Mouse (Mus musculus) adrenal gland (tissue): ENCODE measurements around the gene Lrrn2.

Experiments used
- intact Hi-C: fragments of 180-260 bp; cut with DNase I; formaldehyde crosslinking; loops from one replicate; pipeline ENCODE4 v1.15.1; 2025
- long read RNA-seq, 2 experiments: library from polyadenylated mRNA; unstranded; transcript quantifications; one replicate each; pipeline ENCODE4 v2.0.0; 2020; ENCODE audit warnings: borderline replicate concordance in 1 of 2; ENCODE audit not compliant: insufficient replicate concordance in 1 of 2

Gene Lrrn2
- long read RNA-seq, experiment 1, partial matches to known transcripts, result 0 of 9 reads
- long read RNA-seq, experiment 1, other reads (novel, unspliced or antisense), result 6 of 9 reads
- long read RNA-seq, experiment 2, partial matches to known transcripts, result 0 of 2 reads
- long read RNA-seq, experiment 2, other reads (novel, unspliced or antisense), result 2 of 2 reads

GRCm38 (mm10) chr1:132880161-132881005, at the start of gene Lrrn2:
TSS of gene Lrrn2 (plus strand) at chr1:132880273.
- intact Hi-C loops, result loop anchor here (5.0 kb wide), 1 partner anchor 87 kb away; no protein-coding TSS in a partner anchor

GRCm38 (mm10) chr1:132831963-132832362, 48.1 kb upstream of the Lrrn2 start:
- intact Hi-C loops, result no loop called here

GRCm38 (mm10) chr1:132834037-132834436, 46.0 kb upstream of the Lrrn2 start:
- intact Hi-C loops, result no loop called here

GRCm38 (mm10) chr1:132836895-132837294, 43.2 kb upstream of the Lrrn2 start:
- intact Hi-C loops, result no loop called here

- intact Hi-C loops, result no loop called here
These were observed 42.4 kb upstream of the Lrrn2 start for GRCm38 (mm10) chr1:132837691-132838090.

- intact Hi-C loops, result no loop called here
These were observed 41.7 kb upstream of the Lrrn2 start for GRCm38 (mm10) chr1:132838371-132838770.

- intact Hi-C loops, result no loop called here
These were observed 36.5 kb upstream of the Lrrn2 start for GRCm38 (mm10) chr1:132843612-132844011.

- intact Hi-C loops, result no loop called here
These were observed 35.8 kb upstream of the Lrrn2 start for GRCm38 (mm10) chr1:132844088-132844804.

DNA sequence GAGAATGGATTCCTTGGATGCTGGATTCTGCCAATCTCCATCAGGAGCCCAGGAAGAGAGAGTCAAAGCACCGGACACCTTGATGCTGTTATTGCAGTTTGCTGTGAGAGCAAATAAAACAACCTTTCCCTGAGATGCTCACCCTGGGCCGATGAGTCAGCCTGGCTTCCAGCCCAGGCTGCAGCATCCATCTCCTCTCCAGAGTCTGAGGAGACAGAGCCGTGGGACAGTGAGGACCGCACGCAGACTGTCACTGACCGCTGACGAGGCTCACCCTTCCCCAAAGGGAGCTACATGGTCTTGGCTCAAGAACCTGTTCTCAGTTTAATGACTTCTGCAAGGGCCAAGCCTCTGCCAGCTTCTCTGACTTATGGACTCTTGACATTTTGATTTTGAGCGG, 34.3 kb upstream of the Lrrn2 start:
- intact Hi-C loops, result no loop called here

DNA sequence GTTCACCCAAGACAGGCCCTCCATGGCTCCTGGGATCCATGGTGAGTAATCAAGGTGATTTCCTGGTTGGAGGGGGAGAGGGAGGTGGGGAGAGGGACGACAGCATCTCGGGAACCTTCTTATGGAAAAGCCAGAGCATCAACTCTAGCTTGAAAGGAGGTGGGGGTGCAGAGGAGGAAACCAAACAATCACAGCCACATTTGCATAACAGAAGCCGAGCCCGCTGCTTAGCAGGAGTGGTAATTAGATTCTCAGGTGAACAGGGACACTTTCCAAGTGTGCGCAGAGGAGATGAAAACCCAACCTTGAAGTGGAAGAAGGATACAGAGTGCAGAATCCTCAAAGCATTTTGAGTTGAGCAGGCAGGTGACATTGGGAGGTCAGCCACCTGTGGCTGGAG, 29.3 kb upstream of the Lrrn2 start:
- intact Hi-C loops, result no loop called here

GRCm38 (mm10) chr1:132851296-132851695, 28.8 kb upstream of the Lrrn2 start:
- intact Hi-C loops, result no loop called here

DNA sequence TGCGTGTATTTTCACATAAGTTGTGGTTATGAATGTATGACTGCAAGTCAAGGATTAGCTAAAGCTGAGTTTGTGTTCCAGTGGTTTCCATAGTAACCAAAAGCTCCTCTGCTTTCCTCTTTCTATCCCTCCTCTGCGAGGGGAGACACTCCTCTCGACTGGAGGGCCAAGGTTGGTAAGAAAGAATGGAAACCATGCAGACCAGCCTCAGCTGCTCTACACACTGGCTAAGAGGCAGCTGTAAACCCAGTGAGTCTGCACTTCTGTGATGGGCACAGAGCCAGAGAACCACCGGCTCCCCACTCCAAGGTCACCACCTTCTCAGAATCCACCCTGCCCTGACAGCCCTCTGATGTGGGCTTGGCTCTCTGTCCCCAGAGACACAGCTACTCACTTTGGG, 28.3 kb upstream of the Lrrn2 start:
- intact Hi-C loops, result no loop called here

DNA sequence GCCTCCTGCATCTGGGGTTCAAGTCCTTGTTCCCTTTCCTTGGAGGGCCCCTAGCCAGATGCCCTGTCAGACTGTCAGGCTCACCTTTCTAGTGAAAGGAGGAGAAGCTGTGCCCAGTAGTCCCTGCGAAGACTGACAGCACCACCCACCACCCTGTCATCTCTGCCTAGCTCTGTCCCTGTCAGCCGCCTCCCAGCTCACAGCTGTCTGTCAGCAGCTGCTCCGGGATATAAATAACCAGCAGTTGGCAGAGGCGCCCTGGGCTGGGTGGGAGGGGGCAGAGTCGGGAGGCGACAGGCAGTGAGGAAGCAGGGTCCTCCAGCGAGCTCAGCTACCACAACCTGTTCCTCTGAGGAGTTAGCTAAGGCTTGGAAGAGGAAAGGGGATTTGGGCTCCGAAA, 26.8 kb upstream of the Lrrn2 start:
- intact Hi-C loops, result no loop called here

DNA sequence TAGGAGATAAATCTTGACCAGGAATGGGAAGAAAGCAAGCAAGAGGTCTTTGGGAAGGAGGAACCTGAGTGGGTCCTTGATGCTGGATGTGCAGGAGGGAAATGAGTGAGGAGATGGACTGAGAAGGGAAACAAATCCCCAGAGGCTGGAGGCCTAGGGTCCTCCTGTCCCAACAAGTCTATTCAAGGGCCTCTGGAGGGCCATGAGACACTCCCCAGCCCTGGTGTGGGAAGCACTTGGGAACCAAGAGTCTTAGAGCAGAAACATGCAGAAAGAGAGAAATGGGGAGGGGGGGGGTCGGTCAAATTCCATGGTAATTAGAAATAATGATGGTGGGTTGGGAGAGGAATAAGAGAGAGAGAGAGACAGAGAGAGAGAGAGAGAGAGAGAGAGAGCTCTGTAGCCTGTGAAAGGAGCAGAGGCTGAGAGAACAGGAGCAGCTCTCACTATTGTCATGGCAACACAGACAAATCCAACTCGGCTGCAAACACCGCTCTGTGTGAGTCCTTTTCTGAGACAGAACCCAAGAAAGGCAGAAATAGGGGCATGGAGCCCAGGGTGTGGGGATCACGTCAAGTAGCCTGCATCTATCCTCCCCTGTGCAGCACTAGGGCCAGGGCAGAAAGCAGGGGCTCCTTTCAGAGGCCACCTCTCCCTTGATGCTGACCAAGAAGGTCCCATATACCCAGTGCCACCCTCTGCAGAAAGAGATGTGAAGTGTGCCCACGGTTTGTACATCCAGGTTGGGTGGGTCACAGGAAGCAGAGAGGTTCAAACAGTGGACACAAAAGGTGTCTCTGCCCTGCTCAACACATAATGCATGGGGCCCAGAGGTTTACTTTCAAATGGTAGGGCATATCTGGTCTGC, 21.3 kb upstream of the Lrrn2 start:
- intact Hi-C loops, result no loop called here

GRCm38 (mm10) chr1:132864220-132864619, 15.9 kb upstream of the Lrrn2 start:
- intact Hi-C loops, result no loop called here

DNA sequence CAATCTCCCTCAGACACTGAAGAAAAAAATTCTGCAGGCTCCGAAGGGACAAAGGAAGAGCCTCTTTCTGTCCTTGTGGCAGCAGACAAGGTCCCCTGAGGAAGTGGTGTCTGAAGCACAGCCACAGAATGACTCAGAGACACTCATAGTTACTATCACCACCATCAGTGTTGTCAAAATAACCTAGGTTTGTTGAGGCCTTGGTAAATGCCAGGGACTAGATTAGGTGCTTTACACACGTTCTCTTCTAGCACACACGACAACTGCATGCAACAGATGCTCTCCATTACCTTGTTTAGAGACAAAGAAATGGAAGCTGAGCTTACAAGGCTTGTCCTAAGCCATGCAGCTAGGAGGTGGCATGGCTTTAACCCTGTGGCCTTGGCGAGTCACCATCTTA, 14.5 kb upstream of the Lrrn2 start:
- intact Hi-C loops, result no loop called here

- intact Hi-C loops, result no loop called here
These were observed 9.7 kb upstream of the Lrrn2 start for GRCm38 (mm10) chr1:132870327-132870726.

- intact Hi-C loops, result no loop called here
These were observed 992 bp upstream of the Lrrn2 start for GRCm38 (mm10) chr1:132878951-132879610.

GRCm38 (mm10) chr1:132879801-132880160, 292 bp upstream of the Lrrn2 start:
- intact Hi-C loops, result loop anchor here (5.0 kb wide), 1 partner anchor 88 kb away; no protein-coding TSS in a partner anchor

GRCm38 (mm10) chr1:132881041-132881761, 1.1 kb downstream of the Lrrn2 start:
- intact Hi-C loops, result loop anchor here (5.0 kb wide), 1 partner anchor 86 kb away; no protein-coding TSS in a partner anchor
